Mouse (Mus musculus) brain, adult 2 months (tissue): ENCODE data around the gene Ern1.

Experiments
- DNase-seq: peaks from one replicate; pipeline ENCODE4 v3.0.0; 2011; ENCODE audit warnings: low read depth, low spot score

Ern1 gene

DNA sequence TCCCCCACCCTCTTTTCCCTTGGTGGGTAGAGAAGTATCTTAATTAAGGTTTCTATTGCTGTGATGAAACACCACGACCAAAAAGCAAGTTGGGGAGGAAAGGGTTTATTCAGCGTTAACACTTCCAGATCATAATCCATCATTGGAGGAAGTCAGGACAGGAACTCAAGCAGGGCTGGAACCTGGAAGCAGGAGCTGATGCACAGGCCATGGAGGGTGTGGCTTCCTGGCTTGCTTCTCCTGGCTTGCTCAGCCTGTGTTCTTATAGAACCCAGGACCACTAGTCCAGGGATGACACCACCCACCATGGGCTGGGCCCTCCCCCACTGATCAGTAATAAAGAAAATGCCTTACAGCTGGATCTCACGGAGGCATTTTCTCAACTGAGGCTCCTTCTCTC, 96.9 kb downstream of the Ern1 start:
- no peak for DNase-seq

DNA sequence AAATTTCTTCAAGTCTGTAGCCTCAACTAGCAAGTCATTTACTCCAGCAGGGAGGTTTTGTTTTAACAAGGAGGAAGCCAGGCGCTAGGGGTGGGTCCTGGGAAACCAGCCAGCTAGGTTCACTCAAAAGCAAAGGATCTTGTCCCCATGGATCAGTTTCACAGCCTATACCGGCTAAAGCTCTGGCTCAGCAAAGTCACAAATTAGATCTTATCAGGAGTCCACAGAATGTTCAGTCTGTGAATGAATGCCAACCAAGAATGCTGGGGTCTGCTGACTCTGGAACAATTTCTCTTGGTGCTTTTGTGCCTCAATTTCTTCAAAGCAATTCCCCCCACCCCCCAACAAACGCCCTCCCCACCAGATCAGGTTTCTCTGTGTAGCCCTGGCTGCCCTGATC, 98.0 kb downstream of the Ern1 start:
- DNase-seq: no peak

DNA sequence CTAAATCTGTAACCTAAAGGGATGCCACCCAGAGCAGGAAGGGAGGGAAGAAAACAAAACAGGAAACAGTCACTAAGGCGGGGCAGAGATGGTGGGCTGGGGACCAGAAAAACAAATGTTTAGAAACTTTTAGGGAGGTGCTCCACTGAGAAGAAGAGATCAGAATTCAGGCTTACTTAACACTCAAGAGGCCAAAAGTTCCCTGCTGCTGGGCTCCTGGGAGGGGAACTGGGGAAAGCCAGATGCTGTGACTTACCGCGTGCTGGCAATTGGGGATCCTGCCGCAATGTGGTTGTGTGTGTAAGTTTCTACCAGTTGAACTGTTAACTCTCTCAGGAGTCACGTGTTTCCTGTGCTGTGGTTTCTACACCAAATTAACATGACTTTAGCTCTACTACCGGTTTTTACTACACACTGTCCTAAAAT, 99.8 kb downstream of the Ern1 start, which contains the start of gene Icam2:
Gene Icam2 (minus strand): TSS at position 285 of the 426 bp plus-strand sequence.
- DNase-seq: no peak

DNA sequence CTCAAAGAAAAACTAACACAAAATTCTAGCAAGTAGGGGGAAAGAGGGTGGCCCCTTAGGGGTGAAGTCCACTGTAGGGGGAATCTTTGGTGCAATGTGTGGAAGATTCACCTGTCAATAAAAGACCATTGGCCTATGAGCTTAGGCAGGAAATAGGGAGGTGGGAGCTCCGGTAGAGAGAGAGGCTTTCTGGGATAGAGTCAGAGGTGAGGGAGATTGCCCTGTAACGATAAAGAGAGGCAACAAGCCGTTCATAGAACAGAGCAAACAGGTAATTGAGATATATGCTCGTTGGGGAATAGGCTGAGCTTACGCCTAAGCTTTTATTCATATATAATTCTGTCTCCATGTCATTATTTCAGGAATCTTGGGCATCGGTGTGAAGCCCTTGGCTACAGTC, 100.6 kb downstream of the Ern1 start:
- no peak for DNase-seq

DNA sequence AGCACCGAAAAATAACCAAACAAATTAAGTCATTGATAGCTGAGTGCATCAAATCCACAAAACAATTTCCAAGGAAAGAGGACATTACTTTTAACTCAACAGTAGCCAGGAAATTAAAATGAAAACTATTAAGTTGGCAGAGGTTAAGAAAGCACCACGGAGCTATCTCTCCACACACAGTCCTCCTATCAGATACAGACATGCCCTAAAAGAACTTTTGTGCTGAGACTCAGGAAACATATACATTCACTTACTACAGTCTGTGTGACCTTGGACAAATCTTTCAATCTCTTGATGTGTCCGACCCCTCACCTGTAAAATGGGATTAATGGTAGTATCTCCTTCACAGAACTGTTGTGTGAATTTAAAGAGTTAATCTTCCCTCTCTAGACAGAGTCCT, 101.2 kb downstream of the Ern1 start:
- no peak for DNase-seq

DNA sequence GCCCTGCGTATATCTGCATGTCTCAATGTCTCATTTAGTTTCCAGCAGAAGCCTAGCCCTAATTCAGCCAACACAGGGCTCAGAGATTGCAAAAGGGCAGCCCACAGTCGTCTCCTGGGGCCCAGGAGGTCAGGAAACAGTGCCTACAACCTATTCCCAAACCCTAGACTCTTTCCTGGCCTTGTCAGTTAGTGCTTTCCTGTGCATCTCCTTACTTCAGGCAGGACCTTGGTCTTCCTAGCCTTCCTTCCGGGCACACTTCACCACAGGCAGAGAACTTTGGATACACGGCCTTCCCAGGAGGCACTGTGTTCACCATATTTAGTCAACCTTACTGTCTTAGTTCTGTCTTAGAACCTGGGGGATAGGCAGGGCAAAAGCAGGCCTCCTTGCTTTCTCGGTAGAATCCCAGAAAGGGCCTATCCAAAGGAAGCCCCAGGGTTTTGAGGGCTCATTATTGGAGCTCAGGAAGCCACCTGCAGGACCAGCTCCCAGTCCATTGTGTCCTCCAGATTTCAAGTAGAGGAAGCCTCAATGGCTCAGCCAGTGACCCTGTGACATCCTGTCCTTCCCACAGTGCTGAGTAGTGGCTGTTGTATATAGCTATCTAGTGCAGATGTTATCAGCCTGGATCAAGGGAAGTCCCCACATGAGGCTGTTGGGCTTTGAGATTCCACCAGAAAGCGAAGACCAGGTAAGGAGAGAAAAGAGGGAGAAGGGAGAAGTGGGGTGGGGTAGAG, 104.4 kb downstream of the Ern1 start:
- DNase-seq: no peak

DNA sequence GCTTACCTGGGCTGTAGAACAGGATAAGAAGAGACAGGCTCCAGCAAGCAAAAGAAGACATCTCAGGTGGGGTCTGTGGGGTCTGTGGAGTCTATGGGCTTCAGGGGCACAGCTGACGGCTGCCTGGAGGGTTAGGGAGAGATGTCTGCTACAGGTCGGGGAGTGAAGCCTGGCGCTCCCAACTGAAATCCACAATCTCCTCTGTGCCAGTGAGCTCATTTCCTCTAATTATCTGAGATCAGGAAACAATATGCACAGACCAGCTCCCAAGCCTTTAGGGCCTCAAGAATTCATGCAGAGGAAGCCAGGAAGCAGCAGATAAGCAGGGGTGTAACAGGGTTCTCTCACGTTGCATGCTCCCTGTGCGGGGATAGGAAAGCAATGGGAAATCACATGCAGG, 105.2 kb downstream of the Ern1 start:
- DNase-seq: no peak

DNA sequence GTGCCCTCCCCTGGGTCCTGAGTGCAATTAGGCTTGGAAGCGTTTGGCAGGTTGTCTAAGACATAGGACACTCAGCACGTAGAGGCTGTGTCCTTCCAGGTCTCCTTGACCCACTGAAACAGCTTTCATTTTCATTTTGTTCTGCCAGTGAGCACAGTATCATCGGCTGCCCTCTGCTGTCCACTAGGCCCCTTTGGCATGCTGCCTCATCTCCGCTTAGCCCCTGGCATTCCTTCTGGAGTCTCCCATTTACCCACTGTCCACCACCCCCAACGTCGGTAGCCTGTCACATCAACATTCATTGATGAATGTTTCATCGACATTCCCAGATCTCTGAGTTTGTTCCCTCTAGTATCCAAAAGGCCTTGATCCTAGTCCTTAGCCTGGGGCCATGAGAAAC, 105.8 kb downstream of the Ern1 start:
- DNase-seq: no peak

DNA sequence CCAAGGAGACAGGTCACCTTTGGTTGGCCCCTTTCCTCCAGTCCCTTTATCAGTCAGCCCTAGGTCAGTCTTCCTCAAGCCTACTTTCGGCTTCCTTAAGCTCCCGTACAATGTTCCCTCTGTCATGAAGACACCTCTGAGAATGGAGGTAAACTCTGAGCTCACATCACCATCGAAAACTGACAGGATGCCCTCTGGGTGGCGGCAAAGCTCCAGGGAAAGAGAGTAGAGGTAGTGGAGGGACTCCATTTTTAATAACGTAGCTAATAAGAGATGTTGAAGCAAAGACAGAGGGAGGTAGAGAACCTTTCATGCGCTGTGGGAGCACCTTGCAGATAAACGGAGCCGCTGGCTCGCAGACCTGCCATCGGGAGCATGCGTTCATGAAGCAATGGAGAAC, 106.6 kb downstream of the Ern1 start:
- no peak for DNase-seq

DNA sequence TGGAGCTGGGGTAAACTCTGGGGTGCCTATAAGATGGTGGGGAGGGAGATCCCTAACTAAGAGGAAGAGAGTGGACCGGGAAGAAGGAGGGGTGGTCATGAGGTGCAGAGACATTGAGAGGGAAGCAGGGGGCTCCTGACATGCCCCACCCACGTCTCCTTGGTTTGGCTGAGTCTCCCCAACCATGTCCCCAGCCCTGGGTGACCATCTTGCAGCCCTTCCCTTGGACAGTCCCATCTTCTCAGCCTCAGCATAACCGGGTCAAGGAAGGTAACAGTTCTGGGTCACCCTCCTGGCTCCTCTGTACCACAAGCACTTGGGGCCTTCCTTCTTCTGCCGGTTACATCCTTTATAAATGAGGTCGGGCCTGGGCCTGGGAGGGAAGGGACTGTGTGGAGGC, 112.7 kb downstream of the Ern1 start:
- DNase-seq: no peak

DNA sequence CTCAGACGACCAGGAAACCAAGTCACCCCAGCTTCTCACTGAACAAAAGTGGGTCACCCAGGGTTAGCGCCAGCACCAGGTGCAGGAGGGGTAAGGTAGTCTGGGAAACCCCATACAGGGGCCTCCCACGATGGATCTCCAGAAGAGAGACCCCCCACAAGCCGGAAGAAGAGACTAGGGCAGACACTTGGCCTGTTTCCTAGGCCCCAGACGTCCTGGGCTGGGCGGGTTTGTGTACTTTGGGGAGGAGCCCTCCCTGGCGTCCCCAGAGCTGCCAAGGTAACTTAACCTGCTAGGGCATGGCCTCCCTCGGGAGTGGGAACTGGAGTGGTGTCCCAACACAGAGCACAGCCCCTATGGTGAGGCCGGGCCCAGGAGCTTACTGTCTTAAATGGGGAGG, 113.1 kb downstream of the Ern1 start:
- DNase-seq: no peak

DNA sequence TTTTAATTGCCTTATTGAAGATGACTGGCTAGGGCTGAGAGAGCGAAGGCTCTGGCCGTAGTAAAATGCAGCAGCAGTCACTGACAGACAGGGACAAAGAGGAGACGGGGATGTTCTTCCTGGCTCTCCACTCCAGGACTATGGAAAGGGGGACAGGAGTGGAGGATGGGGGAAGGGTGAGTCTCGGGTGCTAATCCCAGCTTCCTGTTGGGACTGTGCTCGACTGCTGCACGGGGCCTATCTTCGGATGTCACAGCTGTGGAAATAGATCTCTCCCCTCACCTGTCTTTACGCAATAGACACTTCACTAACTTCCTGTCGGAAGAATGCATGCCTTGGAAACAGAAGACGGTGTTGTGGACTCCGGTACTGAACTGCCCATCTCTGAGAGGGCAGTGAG, 113.7 kb downstream of the Ern1 start:
- DNase-seq: no peak

DNA sequence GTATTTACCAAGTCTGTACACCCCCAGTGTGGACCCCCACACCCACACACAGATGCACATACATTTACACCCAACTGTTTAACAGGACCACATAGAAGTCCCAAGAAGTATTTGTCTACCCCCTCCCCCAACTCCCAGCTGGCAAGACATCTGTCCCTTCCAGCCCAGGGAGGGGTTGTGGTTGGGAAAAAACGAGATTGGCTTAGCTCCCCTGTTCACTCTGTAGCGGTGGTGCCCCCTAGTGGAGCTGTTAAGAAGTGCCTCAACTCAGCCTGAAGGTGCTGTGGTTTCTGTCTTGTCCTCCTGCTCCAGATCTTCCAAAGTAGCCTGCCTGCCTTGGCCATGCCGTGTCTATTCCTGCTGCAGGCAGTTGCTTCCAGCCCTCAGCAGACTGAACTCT, 121.3 kb downstream of the Ern1 start:
- DNase-seq: peak; percentile 85

DNA sequence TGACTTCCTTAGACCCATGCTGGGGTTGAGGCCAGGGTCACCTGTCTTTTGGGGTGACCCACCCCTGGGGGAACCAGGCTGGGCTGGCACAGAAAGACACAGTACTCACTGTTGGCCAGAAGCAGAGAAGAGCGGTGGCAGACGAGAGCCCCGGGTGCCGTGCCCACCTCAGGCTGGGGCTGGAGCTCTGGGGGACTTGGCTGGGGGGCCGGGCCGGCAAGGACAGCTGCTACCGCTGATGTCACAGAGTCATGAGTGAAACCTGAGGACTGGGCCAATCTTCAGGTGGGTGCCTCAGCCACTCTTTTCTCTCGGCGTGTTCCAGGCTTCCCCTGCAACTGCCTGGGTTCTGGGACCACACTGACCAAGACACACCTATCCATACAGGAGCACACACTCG, 122.3 kb downstream of the Ern1 start, which contains the start of gene Prr29:
Gene Prr29 (plus strand): TSS at position 107 of the 400 bp plus-strand sequence.
- DNase-seq: no peak

DNA sequence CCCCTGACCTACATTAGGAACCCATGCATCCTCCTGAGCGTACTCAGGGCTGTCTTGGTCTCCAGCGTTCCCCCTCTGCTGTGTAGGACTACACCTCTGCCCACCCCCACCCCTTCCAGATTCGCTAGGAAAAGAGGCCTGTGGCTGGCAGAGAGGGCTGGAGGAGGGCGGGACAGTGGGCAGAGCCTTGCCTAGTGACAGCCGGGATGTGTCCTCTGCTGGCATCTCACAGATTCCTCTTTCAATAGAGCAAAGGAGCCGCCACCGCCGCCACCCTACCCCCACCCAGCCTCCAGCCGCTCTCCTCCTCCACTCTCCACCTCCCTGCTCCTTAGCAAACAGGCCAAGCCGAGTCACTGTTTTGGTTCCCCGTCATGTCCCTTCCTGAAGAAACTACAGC, 122.9 kb downstream of the Ern1 start:
- peak; percentile 24 for DNase-seq

DNA sequence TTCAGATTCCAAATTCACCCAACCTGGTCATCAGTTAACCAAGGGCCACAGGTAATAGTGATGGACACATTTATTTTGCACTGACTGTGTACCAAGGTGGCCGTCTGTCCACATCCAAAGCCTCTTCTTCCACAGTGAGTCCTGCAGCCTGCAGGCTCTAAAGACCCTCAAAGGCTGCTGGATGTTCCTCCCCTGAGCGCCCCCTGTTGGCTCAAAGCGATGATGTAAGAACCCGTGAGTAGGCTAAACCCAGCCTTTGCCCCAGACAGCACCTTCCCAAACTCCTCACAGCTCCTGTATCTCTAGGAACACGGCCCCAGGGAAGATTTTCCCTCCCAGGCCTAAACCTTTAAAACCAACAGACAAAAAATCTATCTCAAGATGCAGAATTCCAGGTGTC, 128.3 kb downstream of the Ern1 start:
- DNase-seq: no peak

DNA sequence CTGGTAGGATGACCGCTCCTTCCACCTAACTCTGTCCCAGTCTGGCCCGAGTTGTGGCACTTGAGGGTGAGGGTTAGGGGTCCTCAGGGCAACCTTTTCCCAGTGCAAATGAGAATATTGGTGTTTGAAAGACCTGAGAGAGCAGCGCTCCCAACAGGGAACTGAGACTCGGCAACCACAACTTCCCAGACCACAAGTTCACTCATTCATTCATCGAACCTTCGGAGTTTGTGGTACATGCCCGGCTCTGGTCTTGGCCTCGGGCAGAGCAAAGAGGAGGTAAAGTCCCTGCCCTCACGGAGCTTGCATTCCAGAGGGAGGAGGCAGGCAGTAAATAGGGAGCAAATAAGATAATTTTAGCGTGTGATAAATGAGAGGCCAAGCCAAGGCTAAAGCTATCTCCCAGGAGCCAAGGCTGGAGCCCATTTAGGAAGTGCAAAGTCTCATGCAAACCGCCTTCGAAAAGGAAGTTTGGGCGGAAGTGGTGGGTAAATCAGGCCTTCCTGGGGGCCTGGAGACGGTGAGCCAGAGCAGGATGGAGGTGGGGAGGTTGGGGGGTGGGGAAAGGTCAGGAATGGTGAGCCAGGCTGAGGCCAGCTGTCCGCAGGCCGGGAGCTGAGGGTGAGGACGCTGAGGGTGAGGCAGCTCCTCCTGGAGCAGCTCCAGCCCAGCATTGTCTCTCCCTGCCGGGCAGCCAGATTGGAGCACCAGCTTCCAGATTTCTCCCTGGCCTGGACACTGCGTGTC, 132.1 kb downstream of the Ern1 start:
- DNase-seq: peak; percentile 90

DNA sequence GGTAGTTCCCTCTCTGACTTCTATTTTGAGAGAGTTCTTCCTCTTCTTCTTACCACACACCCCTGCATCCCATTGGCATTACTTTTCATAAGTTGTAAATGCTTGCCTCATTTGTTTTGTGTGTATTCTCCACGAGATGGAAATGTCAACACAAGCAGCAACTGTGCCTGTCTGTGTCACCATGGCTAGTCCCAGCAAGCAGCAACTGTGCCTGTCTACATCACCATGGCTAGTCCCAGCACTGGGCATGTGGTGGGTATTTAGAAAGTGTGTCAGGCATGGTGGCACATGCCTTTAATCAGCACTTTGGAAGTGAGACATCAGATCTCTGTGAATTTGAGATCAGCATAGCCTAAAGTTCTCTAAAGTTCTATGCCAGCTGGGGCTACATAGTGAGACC, 133.5 kb downstream of the Ern1 start:
- no peak for DNase-seq

DNA sequence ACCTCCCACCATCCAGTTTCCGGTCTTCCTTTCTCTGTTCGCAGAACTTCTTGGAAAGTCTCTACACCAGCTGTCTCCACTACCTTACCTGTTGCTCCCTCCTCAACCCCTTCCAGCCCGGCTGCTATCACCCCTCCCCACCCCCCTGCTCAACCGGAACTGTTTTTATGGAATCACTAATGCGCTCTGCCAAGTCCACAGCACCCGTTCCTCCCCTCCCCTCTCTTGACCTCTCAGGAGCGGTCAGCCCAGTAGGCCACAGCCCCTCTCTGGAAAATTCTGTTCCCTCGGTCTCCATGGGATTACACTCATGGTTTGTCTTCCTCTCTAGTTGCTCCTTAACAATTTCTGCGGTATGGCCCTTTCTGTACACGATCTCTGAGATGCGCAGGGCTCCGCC, 134.5 kb downstream of the Ern1 start, which contains the start of gene Scn4a:
Gene Scn4a (minus strand): TSS at position 101 of the 400 bp plus-strand sequence.
- DNase-seq: no peak

DNA sequence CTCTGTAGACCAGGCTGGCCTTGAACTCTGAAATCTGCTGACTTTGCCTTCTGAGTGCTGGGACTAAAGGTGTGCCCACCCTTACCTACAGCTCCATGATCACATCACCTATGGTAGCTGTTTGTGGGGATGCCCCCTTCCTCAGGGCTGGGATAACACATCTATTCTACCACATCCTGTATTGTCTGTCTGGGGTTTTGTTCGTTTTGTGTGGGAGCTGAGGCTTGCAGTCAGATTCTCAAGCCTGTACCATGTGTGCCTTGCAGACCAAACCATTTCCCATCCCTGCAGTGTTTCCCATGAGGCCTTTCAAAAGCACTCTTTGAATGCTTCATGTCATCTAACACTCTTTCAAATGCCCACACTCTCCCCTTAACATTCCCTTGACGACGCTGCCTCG, 135.7 kb downstream of the Ern1 start:
- DNase-seq: no peak

DNA sequence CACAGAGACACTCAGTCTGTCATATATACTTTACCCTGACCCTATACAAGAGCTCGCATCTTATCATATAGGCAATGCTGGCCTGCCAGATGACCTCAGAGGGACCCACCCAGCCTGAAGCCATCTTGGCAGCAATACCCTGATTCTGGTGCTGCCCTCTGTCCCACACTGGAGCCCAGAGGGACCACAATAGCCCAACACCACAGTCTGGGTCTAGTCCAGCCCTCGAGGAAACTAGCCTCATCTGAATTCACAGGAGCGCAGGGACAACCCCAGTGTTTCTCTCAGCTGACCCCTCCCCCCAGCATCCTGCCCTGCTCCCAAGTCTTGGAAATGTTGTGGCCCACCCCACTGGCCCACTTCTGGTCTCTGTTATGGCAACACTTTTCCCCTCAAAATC, 136.4 kb downstream of the Ern1 start:
- DNase-seq: no peak

DNA sequence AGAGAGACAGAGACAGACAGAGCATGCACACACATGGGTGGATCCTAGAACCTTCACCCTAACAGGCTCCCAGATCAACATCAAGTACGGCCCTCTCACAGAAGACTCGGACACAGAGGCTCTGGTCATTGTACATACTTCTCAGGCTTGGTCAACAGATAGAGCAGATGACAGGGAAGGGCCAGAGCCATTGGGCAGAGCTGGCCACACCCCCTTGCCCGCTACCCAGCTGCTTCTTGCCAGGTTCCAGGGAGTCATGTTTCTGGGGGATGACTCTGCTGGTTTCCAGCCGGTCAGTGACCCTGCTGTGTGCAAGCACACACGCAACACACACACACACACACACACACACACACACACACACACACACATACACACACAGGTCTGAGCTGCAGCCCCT, 136.8 kb downstream of the Ern1 start:
- no peak for DNase-seq

DNA sequence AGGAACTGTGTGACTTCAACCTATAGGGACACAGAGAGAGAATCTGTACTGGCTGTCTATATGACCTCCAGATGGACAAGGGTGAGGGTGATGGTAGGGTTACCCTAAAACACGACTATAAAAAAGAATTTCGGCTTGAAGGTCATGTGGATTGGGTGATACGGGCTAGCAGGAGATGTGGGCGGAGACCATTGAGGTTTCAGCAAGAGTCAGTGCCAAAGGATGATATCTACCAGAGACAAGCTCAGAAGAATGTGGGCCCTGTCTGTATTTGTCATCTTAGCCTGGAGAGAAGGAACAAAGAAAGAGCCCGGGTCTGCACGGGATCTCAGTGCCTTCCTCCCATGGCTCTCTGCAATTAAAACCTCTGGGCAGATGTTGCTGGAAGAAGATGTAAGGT, 137.9 kb downstream of the Ern1 start:
- no peak for DNase-seq
